Mouse (Mus musculus): ENCODE measurements at regions not wholly inside any gene's neighbourhood (a gene's known extent, or its start where the extent isn't known, plus 50 kb on each side); places are given as distances from the start of the nearest gene placed in this dataset.
A peak's percentile ranks its signal among the peaks of the same experiment; 100 is the strongest.

GRCm38 (mm10) chr14:36618459-36619085 is 350.0 kb downstream of the Ccser2 start:
- H3K4me2 ChIP-seq (replicated peaks; ENCODE audit: low read depth), result no peak overlapping the region
- no peak overlapping the region for H3K4me3 ChIP-seq (ENCODE audit: low read depth, low read length)
- TF ChIP-seq CTCF (IDR thresholded peaks at IDR 0.05; ENCODE audit: low read depth) (no peak), EP300 (optimal IDR thresholded peaks at IDR 0.05) (no peak)
- H3K4me1 ChIP-seq (replicated peaks; ENCODE audit: control insufficient read depth, insufficient read depth), result no peaks in the 10 kb centered on the region
- H3K27me3 ChIP-seq (ENCODE audit: control insufficient read depth, insufficient read depth, low read length), result no peaks in the 10 kb centered on the region
- no peaks in the 10 kb centered on the region for H3K36me3 ChIP-seq (ENCODE audit: control insufficient read depth, insufficient read depth, low read length)
- no peak overlapping the region for H3K27ac ChIP-seq (replicated peaks)
- DNase-seq (ENCODE audit: low spot score) (no peak), ATAC-seq (ENCODE audit: low FRiP score, low TSS enrichment) (no peak)
- no peaks in the 10 kb centered on the region for H3K9me3 ChIP-seq (ENCODE audit: control insufficient read depth, low read length)
- 88% methylated on average over 1 of the region's 1 CpGs for WGBS
- no peak overlapping the region for H3K9ac ChIP-seq (ENCODE audit: low read length)

GRCm38 (mm10) chr14:36617987-36618386 is 350.6 kb downstream of the Ccser2 start:
- H3K27me3 ChIP-seq (ENCODE audit: control insufficient read depth, insufficient read depth, low read length), result no peaks in the 10 kb centered on the region
- H3K36me3 ChIP-seq (ENCODE audit: control insufficient read depth, insufficient read depth, low read length), result no peaks in the 10 kb centered on the region
- WGBS, result 83% methylated on average over 5 of the region's 5 CpGs
- no peak for DNase-seq (ENCODE audit: low spot score)
- no peak overlapping the region for H3K27ac ChIP-seq (replicated peaks)
- no peak for TF ChIP-seq EP300 (optimal IDR thresholded peaks at IDR 0.05)
- no peak for TF ChIP-seq CTCF (IDR thresholded peaks at IDR 0.05; ENCODE audit: low read depth)
- H3K4me2 ChIP-seq (replicated peaks; ENCODE audit: low read depth), result no peak overlapping the region
- H3K9me3 ChIP-seq (ENCODE audit: control insufficient read depth, low read length), result no peaks in the 10 kb centered on the region
- H3K9ac ChIP-seq (ENCODE audit: low read length), result no peak overlapping the region
- no peak for ATAC-seq (ENCODE audit: low FRiP score, low TSS enrichment)
- H3K4me1 ChIP-seq (replicated peaks; ENCODE audit: control insufficient read depth, insufficient read depth), result no peaks in the 10 kb centered on the region
- H3K4me3 ChIP-seq (ENCODE audit: low read depth, low read length), result no peak overlapping the region

GRCm38 (mm10) chr14:36614926-36615325 is 353.7 kb downstream of the Ccser2 start:
- no peaks in the 10 kb centered on the region for H3K27me3 ChIP-seq (ENCODE audit: control insufficient read depth, insufficient read depth, low read length)
- H3K4me2 ChIP-seq (replicated peaks; ENCODE audit: low read depth), result no peak overlapping the region
- no peak overlapping the region for H3K4me3 ChIP-seq (ENCODE audit: low read depth, low read length)
- H3K9ac ChIP-seq (ENCODE audit: low read length), result no peak overlapping the region
- no peaks in the 10 kb centered on the region for H3K9me3 ChIP-seq (ENCODE audit: control insufficient read depth, low read length)
- WGBS, result 74% methylated on average over 3 of the region's 3 CpGs
- ATAC-seq (ENCODE audit: low FRiP score, low TSS enrichment) (no peak), DNase-seq (ENCODE audit: low spot score) (no peak)
- no peak for TF ChIP-seq EP300 (optimal IDR thresholded peaks at IDR 0.05)
- TF ChIP-seq CTCF (IDR thresholded peaks at IDR 0.05; ENCODE audit: low read depth), result no peak
- H3K36me3 ChIP-seq (ENCODE audit: control insufficient read depth, insufficient read depth, low read length), result no peaks in the 10 kb centered on the region
- no peaks in the 10 kb centered on the region for H3K4me1 ChIP-seq (replicated peaks; ENCODE audit: control insufficient read depth, insufficient read depth)
- no peak overlapping the region for H3K27ac ChIP-seq (replicated peaks)

- no peaks in the 10 kb centered on the region for H3K9me3 ChIP-seq (ENCODE audit: control insufficient read depth, low read length)
- no peaks in the 10 kb centered on the region for H3K4me1 ChIP-seq (replicated peaks; ENCODE audit: control insufficient read depth, insufficient read depth)
- H3K4me2 ChIP-seq (replicated peaks; ENCODE audit: low read depth), result no peak overlapping the region
- H3K36me3 ChIP-seq (ENCODE audit: control insufficient read depth, insufficient read depth, low read length), result no peaks in the 10 kb centered on the region
- no peaks in the 10 kb centered on the region for H3K27me3 ChIP-seq (ENCODE audit: control insufficient read depth, insufficient read depth, low read length)
- no peak overlapping the region for H3K4me3 ChIP-seq (ENCODE audit: low read depth, low read length)
- no peak overlapping the region for H3K9ac ChIP-seq (ENCODE audit: low read length)
- H3K27ac ChIP-seq (replicated peaks), result no peak overlapping the region
- WGBS, result 75% methylated on average over 3 of the region's 3 CpGs
- DNase-seq (ENCODE audit: low spot score) (no peak), ATAC-seq (ENCODE audit: low FRiP score, low TSS enrichment) (no peak)
- TF ChIP-seq CTCF (IDR thresholded peaks at IDR 0.05; ENCODE audit: low read depth) (no peak), EP300 (optimal IDR thresholded peaks at IDR 0.05) (no peak)
Observed at GRCm38 (mm10) chr14:36612860-36613259, 355.7 kb downstream of the Ccser2 start.

GRCm38 (mm10) chr14:36584065-36584635 is 384.4 kb downstream of the Ccser2 start:
- Histone ChIP-seq H3K9ac (ENCODE audit: low read length) (no peak overlapping the region), H3K27ac (replicated peaks) (no peak overlapping the region), H3K27me3 (ENCODE audit: control insufficient read depth, insufficient read depth, low read length) (no peaks in the 10 kb centered on the region), H3K9me3 (ENCODE audit: control insufficient read depth, low read length) (no peaks in the 10 kb centered on the region), H3K4me2 (replicated peaks; ENCODE audit: low read depth) (no peak overlapping the region), H3K4me1 (replicated peaks; ENCODE audit: control insufficient read depth, insufficient read depth) (no peaks in the 10 kb centered on the region), H3K4me3 (ENCODE audit: low read depth, low read length) (no peak overlapping the region), H3K36me3 (ENCODE audit: control insufficient read depth, insufficient read depth, low read length) (no peaks in the 10 kb centered on the region)
- DNase-seq (ENCODE audit: low spot score), result no peak
- TF ChIP-seq EP300 (optimal IDR thresholded peaks at IDR 0.05), result no peak
- TF ChIP-seq CTCF (IDR thresholded peaks at IDR 0.05; ENCODE audit: low read depth), result peak; percentile 45
- WGBS, result 50% methylated on average over 4 of the region's 4 CpGs
- ATAC-seq (ENCODE audit: low FRiP score, low TSS enrichment), result no peak

- Histone ChIP-seq H3K27ac (replicated peaks) (no peak overlapping the region), H3K9me3 (ENCODE audit: control insufficient read depth, low read length) (no peaks in the 10 kb centered on the region), H3K9ac (ENCODE audit: low read length) (no peak overlapping the region), H3K4me1 (replicated peaks; ENCODE audit: control insufficient read depth, insufficient read depth) (no peaks in the 10 kb centered on the region), H3K27me3 (ENCODE audit: control insufficient read depth, insufficient read depth, low read length) (no peaks in the 10 kb centered on the region), H3K36me3 (ENCODE audit: control insufficient read depth, insufficient read depth, low read length) (no peaks in the 10 kb centered on the region), H3K4me2 (replicated peaks; ENCODE audit: low read depth) (no peak overlapping the region), H3K4me3 (ENCODE audit: low read depth, low read length) (no peak overlapping the region)
- WGBS, result 64% methylated on average over 3 of the region's 3 CpGs
- no peak for TF ChIP-seq CTCF (IDR thresholded peaks at IDR 0.05; ENCODE audit: low read depth)
- TF ChIP-seq EP300 (optimal IDR thresholded peaks at IDR 0.05), result no peak
- DNase-seq (ENCODE audit: low spot score) (no peak), ATAC-seq (ENCODE audit: low FRiP score, low TSS enrichment) (no peak)
Observed at GRCm38 (mm10) chr14:36583338-36584064, 385.1 kb downstream of the Ccser2 start.

Measured in stomach, postnatal 0 days (tissue).